Mouse (Mus musculus): Measurements from ENCODE around the gene Gabbr1.
A peak's percentile ranks its signal among the peaks of the same experiment; 100 is the strongest.
"Not testable (repeated sequence)": the region's sequence is repeated elsewhere in the genome, so short reads cannot be mapped to it uniquely, and the experiment has no call there.

Gabbr1 gene

GRCm38 (mm10) chr17:37045611-37046311 lies at the start of gene Gabbr1:
Gabbr1 (plus strand) TSS chr17:37045966.
- no peak for DNase-seq (ENCODE audit: low read depth)

GRCm38 (mm10) chr17:36997033-36997735 lies 48.6 kb upstream of the Gabbr1 start:
- DNase-seq (ENCODE audit: low read depth) = peak; percentile 56

- no peak for DNase-seq (ENCODE audit: low read depth)
Measured at GRCm38 (mm10) chr17:36998477-36998876, 47.3 kb upstream of the Gabbr1 start.

GRCm38 (mm10) chr17:37000863-37001262 lies 44.9 kb upstream of the Gabbr1 start, which contains the start of gene Zfp57:
Zfp57 (plus strand) TSS chr17:37001163.
- DNase-seq (ENCODE audit: low read depth) = no peak

- DNase-seq (ENCODE audit: low read depth) = peak; percentile 40
Measured at GRCm38 (mm10) chr17:37002364-37003330, 43.1 kb upstream of the Gabbr1 start.

GRCm38 (mm10) chr17:37003366-37003765 lies 42.4 kb upstream of the Gabbr1 start:
- no peak for DNase-seq (ENCODE audit: low read depth)

- no peak for DNase-seq (ENCODE audit: low read depth)
Measured at GRCm38 (mm10) chr17:37008161-37008560, 37.6 kb upstream of the Gabbr1 start.

- no peak for DNase-seq (ENCODE audit: low read depth)
Measured at GRCm38 (mm10) chr17:37009460-37010042, 36.2 kb upstream of the Gabbr1 start.

- no peak for DNase-seq (ENCODE audit: low read depth)
Measured at GRCm38 (mm10) chr17:37011719-37012118, 34.0 kb upstream of the Gabbr1 start.

- DNase-seq (ENCODE audit: low read depth) = no peak
Measured at GRCm38 (mm10) chr17:37012141-37012540, 33.6 kb upstream of the Gabbr1 start.

- DNase-seq (ENCODE audit: low read depth) = no peak
Measured at GRCm38 (mm10) chr17:37016333-37016732, 29.4 kb upstream of the Gabbr1 start.

- DNase-seq (ENCODE audit: low read depth) = no peak
Measured at GRCm38 (mm10) chr17:37018328-37018727, 27.4 kb upstream of the Gabbr1 start.

GRCm38 (mm10) chr17:37019242-37019641 lies 26.5 kb upstream of the Gabbr1 start:
- not testable (repeated sequence) for DNase-seq (ENCODE audit: low read depth)

- no peak for DNase-seq (ENCODE audit: low read depth)
Measured at GRCm38 (mm10) chr17:37022628-37023576, 22.9 kb upstream of the Gabbr1 start, which contains the start of gene Mog. Mog (minus strand) TSS chr17:37023398.

GRCm38 (mm10) chr17:37026425-37026824 lies 19.3 kb upstream of the Gabbr1 start:
- DNase-seq (ENCODE audit: low read depth) = no peak

GRCm38 (mm10) chr17:37027486-37027885 lies 18.3 kb upstream of the Gabbr1 start:
- no peak for DNase-seq (ENCODE audit: low read depth)

- no peak for DNase-seq (ENCODE audit: low read depth)
Measured at GRCm38 (mm10) chr17:37028212-37028611, 17.6 kb upstream of the Gabbr1 start.

GRCm38 (mm10) chr17:37028683-37029120 lies 17.1 kb upstream of the Gabbr1 start:
- peak; percentile 79 for DNase-seq (ENCODE audit: low read depth)

GRCm38 (mm10) chr17:37029162-37029561 lies 16.6 kb upstream of the Gabbr1 start:
- no peak for DNase-seq (ENCODE audit: low read depth)

- no peak for DNase-seq (ENCODE audit: low read depth)
Measured at GRCm38 (mm10) chr17:37039127-37039894, 6.5 kb upstream of the Gabbr1 start.
